Mouse (Mus musculus): ENCODE results near the gene Rasal2. TPM values are rescaled to one million over a fixed set of nuclear protein-coding genes. Genes with fewer than 3 reads are reported as not detected.

The Rasal2 gene
- total and polyA plus RNA-seq, 3 experiments: 1.5 to 3.2 TPM; not detected in 1

GRCm38 (mm10) chr1:157443026-157443722 lies 30.8 kb upstream of the Rasal2 start:
- H3K4me3 ChIP-seq (ENCODE audit: control insufficient read depth in 1 of 2, insufficient read depth in 1 of 2, low read depth in 2 of 2, low read length in 2 of 2): peak overlapping the region; percentile 65 to 86
- H3K27ac ChIP-seq (ENCODE audit: control insufficient read depth, low read depth, low read length): peak overlapping the region; percentile 73
- peak; percentile 64 for DNase-seq (ENCODE audit: low read depth, low spot score)
- H3K9me3 ChIP-seq (replicated peaks; ENCODE audit: insufficient read depth, low read length): no peaks in the 10 kb centered on the region
- H3K4me1 ChIP-seq (ENCODE audit: control insufficient read depth in 1 of 2, insufficient read depth in 2 of 2, low read length in 2 of 2): peaks cover 2 to 18% of the 10 kb centered on the region in 2 experiments; a peak in 3 of 4 replicates
- peaks cover 0 to 10% of the 10 kb centered on the region in 2 experiments; a peak in 2 of 4 replicates for H3K36me3 ChIP-seq (ENCODE audit: control insufficient read depth in 1 of 2, insufficient read depth in 2 of 2, low read length in 2 of 2)
- H3K27me3 ChIP-seq (ENCODE audit: control insufficient read depth in 1 of 2, insufficient read depth in 2 of 2, low read length in 2 of 2): no peaks in the 10 kb centered on the region
- H3K79me2 ChIP-seq (ENCODE audit: control insufficient read depth, insufficient read depth, low read length, poor library complexity): no peaks in the 10 kb centered on the region; the same call in 1 of the 2 replicates
- peak overlapping the region; percentile 68 for H3K9ac ChIP-seq (ENCODE audit: control insufficient read depth, low read depth, low read length, poor library complexity, severe bottlenecking)
- TF ChIP-seq POLR2AphosphoS5 (IDR thresholded peaks at IDR 0.05; ENCODE audit: borderline replicate concordance, low read depth, low read length): no peak
- TF ChIP-seq CHD1 (IDR thresholded peaks at IDR 0.05; ENCODE audit: low read depth, low read length): no peak
- 0 out of 2 replicates have a peak, but pooled peaks have one; percentile 23 for TF ChIP-seq TCF12 (IDR thresholded peaks at IDR 0.05; ENCODE audit: low read depth, low read length)
- TF ChIP-seq TAL1 (IDR thresholded peaks at IDR 0.05; ENCODE audit: low read length): no peak
- TF ChIP-seq MYC (IDR thresholded peaks at IDR 0.05; ENCODE audit: low read depth, low read length): no peak
- no peak for TF ChIP-seq UBTF (IDR thresholded peaks at IDR 0.05; ENCODE audit: borderline replicate concordance, insufficient read depth, low read depth, low read length)
- TF ChIP-seq POLR2A (IDR thresholded peaks at IDR 0.05; ENCODE audit: control insufficient read depth in 1 of 2, insufficient read depth in 1 of 2, low read depth in 1 of 2, low read length in 2 of 2, poor library complexity in 1 of 2): peak in 1 of 2 experiments; percentile 44; a peak in 1 of 4 replicates
- peak; percentile 38; the same call in 1 of the 2 replicates for TF ChIP-seq NELFE (IDR thresholded peaks at IDR 0.05; ENCODE audit: low read depth, low read length)
- TF ChIP-seq GATA1 (IDR thresholded peaks at IDR 0.05; ENCODE audit: low read depth, low read length): no peak
- no peak for TF ChIP-seq ZC3H11A (IDR thresholded peaks at IDR 0.05; ENCODE audit: low read depth, low read length)
- TF ChIP-seq MAZ (IDR thresholded peaks at IDR 0.05; ENCODE audit: low read depth, low read length): no peak
- TF ChIP-seq MEF2A (IDR thresholded peaks at IDR 0.05; ENCODE audit: extremely low read depth, insufficient replicate concordance, low read depth, low read length, poor library complexity, severe bottlenecking): no peak
- peak in 1 of 2 experiments; percentile 43; a peak in 1 of 4 replicates for TF ChIP-seq EP300 (IDR thresholded peaks at IDR 0.05; ENCODE audit: low read depth in 1 of 2, low read length in 2 of 2)
- TF ChIP-seq ZNF384 (IDR thresholded peaks at IDR 0.05; ENCODE audit: low read depth, low read length): no peak
- no peak for TF ChIP-seq MAFK (IDR thresholded peaks at IDR 0.05; ENCODE audit: borderline replicate concordance, low read depth, low read length)
- TF ChIP-seq USF2 (IDR thresholded peaks at IDR 0.05; ENCODE audit: borderline replicate concordance in 1 of 2, insufficient read depth in 1 of 2, low read depth in 1 of 2, low read length in 2 of 2): no peak
- TF ChIP-seq CTCF (IDR thresholded peaks at IDR 0.05 in 2 of 3, conservative IDR thresholded peaks at IDR 0.05 in 1 of 3; ENCODE audit: control insufficient read depth in 1 of 3, insufficient read depth in 1 of 3, low read depth in 2 of 3, low read length in 3 of 3, poor library complexity in 1 of 3, severe bottlenecking in 1 of 3): no peak
- TF ChIP-seq JUND (IDR thresholded peaks at IDR 0.05; ENCODE audit: low read depth, low read length): no peak
- TF ChIP-seq KAT2A (conservative IDR thresholded peaks at IDR 0.05; ENCODE audit: low read depth, low read length): no peak
- peak; percentile 13; the same call in 1 of the 2 replicates for TF ChIP-seq ETS1 (IDR thresholded peaks at IDR 0.05; ENCODE audit: low read depth, low read length)
- no peak for TF ChIP-seq GABPA (IDR thresholded peaks at IDR 0.05; ENCODE audit: low read depth, low read length)
- no peak for TF ChIP-seq NRF1 (IDR thresholded peaks at IDR 0.05; ENCODE audit: insufficient read depth, low read depth, low read length, poor library complexity, severe bottlenecking)
- TF ChIP-seq HCFC1 (IDR thresholded peaks at IDR 0.05; ENCODE audit: low read depth, low read length): peak; percentile 41
- no peak for TF ChIP-seq POLR2AphosphoS2 (IDR thresholded peaks at IDR 0.05; ENCODE audit: low read length)
- peak; percentile 56; the same call in 1 of the 2 replicates for TF ChIP-seq USF1 (IDR thresholded peaks at IDR 0.05; ENCODE audit: low read depth, low read length)
- no peak for TF ChIP-seq SIN3A (IDR thresholded peaks at IDR 0.05; ENCODE audit: low read length)
- TF ChIP-seq ELF1 (IDR thresholded peaks at IDR 0.05; ENCODE audit: low read depth, low read length): no peak
- no peak for TF ChIP-seq RCOR1 (IDR thresholded peaks at IDR 0.05; ENCODE audit: low read depth, low read length)
- no peak for TF ChIP-seq MAX (IDR thresholded peaks at IDR 0.05; ENCODE audit: low read length)
- TF ChIP-seq E2F4 (IDR thresholded peaks at IDR 0.05; ENCODE audit: borderline replicate concordance, low read depth, low read length): no peak
- TF ChIP-seq ZMIZ1 (IDR thresholded peaks at IDR 0.05; ENCODE audit: low read depth, low read length): no peak
- TF ChIP-seq MYB (IDR thresholded peaks at IDR 0.05; ENCODE audit: low read depth, low read length): no peak
- no peak for TF ChIP-seq SMC3 (IDR thresholded peaks at IDR 0.05; ENCODE audit: low read depth, low read length)
- TF ChIP-seq MXI1 (IDR thresholded peaks at IDR 0.05; ENCODE audit: low read depth, low read length): peak; percentile 38; the same call in 1 of the 2 replicates
- TF ChIP-seq BHLHE40 (IDR thresholded peaks at IDR 0.05; ENCODE audit: borderline replicate concordance, low read depth, low read length): no peak
- no peak for TF ChIP-seq RAD21 (IDR thresholded peaks at IDR 0.05; ENCODE audit: low read depth, low read length)

Data from MEL (cell line).